Mouse (Mus musculus) heart, postnatal 0 days (tissue): ENCODE data around the gene Dpy19l3.

ENCODE experiments used
- CTCF ChIP-seq: IDR thresholded peaks from 2 replicates; pipeline ENCODE4 v1.5.1; 2016; ENCODE audit warnings: antibody characterized with exemption, control low read depth, low read depth
- EP300 ChIP-seq: IDR thresholded peaks from 2 replicates; pipeline ENCODE4 v1.6.1; 2016; ENCODE audit warnings: antibody characterized with exemption, low read depth

DNA sequence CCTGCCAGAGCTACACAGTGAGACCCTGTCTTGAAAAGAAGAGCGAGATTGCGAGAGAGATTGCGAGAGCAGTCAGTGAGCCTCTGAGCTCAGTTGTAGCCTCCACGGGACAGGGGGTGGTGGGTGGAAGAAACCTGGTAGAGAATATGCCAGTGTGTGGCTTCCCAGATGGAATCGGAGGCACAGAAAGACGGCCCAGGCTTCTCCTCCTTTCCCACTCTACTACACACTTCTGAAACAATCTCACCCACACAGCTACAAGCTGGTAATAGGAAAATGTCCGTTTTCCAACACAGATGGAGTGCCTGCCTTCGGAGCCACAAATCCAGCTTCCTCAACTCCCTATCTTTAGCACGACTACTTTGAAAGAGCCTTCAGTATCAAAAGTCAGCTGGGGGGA, 9.5 kb downstream of the Dpy19l3 start:
- TF ChIP-seq CTCF (no peak), EP300 (no peak)
